Mouse (Mus musculus): ENCODE measurements at regions not wholly inside any gene's neighbourhood (a gene's known extent, or its start where the extent isn't known, plus 50 kb on each side); places are given as distances from the start of the nearest gene placed in this dataset.

GRCm38 (mm10) chr15:102819181-102819580 lies 97.2 kb upstream of the Calcoco1 start:
- TF ChIP-seq TCF3 (IDR thresholded peaks at IDR 0.05; ENCODE audit: insufficient read length, low read depth) (no peak), POLR2A (IDR thresholded peaks at IDR 0.05; ENCODE audit: insufficient read length, low read depth) (no peak), SRF (IDR thresholded peaks at IDR 0.05; ENCODE audit: control insufficient read depth, insufficient read length, low read depth) (no peak), TCF12 (IDR thresholded peaks at IDR 0.05; ENCODE audit: insufficient read depth, poor library complexity, severe bottlenecking) (no peak), E2F4 (IDR thresholded peaks at IDR 0.05; ENCODE audit: insufficient read depth) (no peak), CEBPB (IDR thresholded peaks at IDR 0.05; ENCODE audit: insufficient read depth, poor library complexity, severe bottlenecking) (no peak), MYOG (IDR thresholded peaks at IDR 0.05; ENCODE audit: control insufficient read depth in 1 of 3, insufficient read depth in 1 of 3, insufficient read length in 2 of 3, low read depth in 2 of 3) (no peak), USF1 (IDR thresholded peaks at IDR 0.05; ENCODE audit: low read depth) (no peak), POLR2AphosphoS2 (IDR thresholded peaks at IDR 0.05; ENCODE audit: insufficient read length, low read depth) (no peak), MYOD1 (IDR thresholded peaks at IDR 0.05; ENCODE audit: control insufficient read depth in 1 of 3, insufficient read length in 2 of 3, low read depth in 2 of 3) (no peak)
- H3K36me3 ChIP-seq (ENCODE audit: control insufficient read depth, insufficient read depth): no peaks in the 10 kb centered on the region
- H3K27me3 ChIP-seq (ENCODE audit: control insufficient read depth, insufficient read depth, insufficient read length): no peaks in the 10 kb centered on the region
- H3K4me2 ChIP-seq (ENCODE audit: low read depth): no peak overlapping the region
- H3K4me3 ChIP-seq: no peak overlapping the region
- no peak overlapping the region for H3ac ChIP-seq (ENCODE audit: control insufficient read depth, insufficient read length)
- no peaks in the 10 kb centered on the region for H3K79me2 ChIP-seq (ENCODE audit: control insufficient read depth, insufficient read depth)

DNA sequence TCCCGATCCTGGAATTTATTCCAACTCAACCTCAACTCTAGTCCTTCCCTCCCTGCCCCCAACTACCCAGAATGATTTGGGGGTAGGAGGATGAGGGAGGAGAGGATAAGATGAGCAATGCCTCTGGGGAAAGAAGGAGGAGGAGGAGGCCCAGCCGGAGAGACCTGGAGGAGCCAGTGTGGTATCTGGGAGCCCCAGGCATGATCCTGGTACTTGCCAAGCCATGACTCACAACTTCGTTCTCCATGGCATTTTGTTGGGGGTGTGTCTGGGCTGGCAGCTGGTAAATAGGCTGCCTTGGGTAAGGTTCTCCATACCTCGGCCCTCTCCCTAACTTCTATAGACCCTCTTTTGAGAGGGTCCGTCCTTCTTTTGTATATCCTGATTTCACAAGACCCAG lies 81.2 kb upstream of the Hoxc13 start:
- Histone ChIP-seq H3K79me2 (ENCODE audit: control insufficient read depth, insufficient read depth) (no peaks in the 10 kb centered on the region), H3K27me3 (ENCODE audit: control insufficient read depth, insufficient read depth, insufficient read length) (no peaks in the 10 kb centered on the region)

GRCm38 (mm10) chr15:102862374-102862773 lies 58.5 kb upstream of the Hoxc13 start:
- Histone ChIP-seq H3K27me3 (ENCODE audit: control insufficient read depth, insufficient read depth, insufficient read length) (no peaks in the 10 kb centered on the region), H3K4me2 (ENCODE audit: low read depth) (no peak overlapping the region), H3K79me2 (ENCODE audit: control insufficient read depth, insufficient read depth) (no peaks in the 10 kb centered on the region), H3K36me3 (ENCODE audit: control insufficient read depth, insufficient read depth) (no peaks in the 10 kb centered on the region), H3K4me3 (no peak overlapping the region), H3ac (ENCODE audit: control insufficient read depth, insufficient read length) (no peak overlapping the region)
- TF ChIP-seq CEBPB (IDR thresholded peaks at IDR 0.05; ENCODE audit: insufficient read depth, poor library complexity, severe bottlenecking): no peak

More for the DNA sequence above, 81.2 kb upstream of the Hoxc13 start:
- Histone ChIP-seq H3K36me3 (ENCODE audit: control insufficient read depth, insufficient read depth) (no peaks in the 10 kb centered on the region), H3K4me3 (no peak overlapping the region), H3K4me2 (ENCODE audit: low read depth) (peak overlapping the region; percentile 52), H3ac (ENCODE audit: control insufficient read depth, insufficient read length) (no peak overlapping the region)
- TF ChIP-seq POLR2A (IDR thresholded peaks at IDR 0.05; ENCODE audit: insufficient read length, low read depth) (no peak), TCF12 (IDR thresholded peaks at IDR 0.05; ENCODE audit: insufficient read depth, poor library complexity, severe bottlenecking) (no peak), CEBPB (IDR thresholded peaks at IDR 0.05; ENCODE audit: insufficient read depth, poor library complexity, severe bottlenecking) (no peak), TCF3 (IDR thresholded peaks at IDR 0.05; ENCODE audit: insufficient read length, low read depth) (no peak), E2F4 (IDR thresholded peaks at IDR 0.05; ENCODE audit: insufficient read depth) (no peak), REST (IDR thresholded peaks at IDR 0.05; ENCODE audit: insufficient read depth, insufficient read length) (no peak), MAX (IDR thresholded peaks at IDR 0.05; ENCODE audit: low read depth) (no peak), POLR2AphosphoS2 (IDR thresholded peaks at IDR 0.05; ENCODE audit: insufficient read length, low read depth) (no peak), MYOD1 (IDR thresholded peaks at IDR 0.05; ENCODE audit: control insufficient read depth in 1 of 3, insufficient read length in 2 of 3, low read depth in 2 of 3) (peak in 2 of 3 experiments; percentile 69 to 79), USF1 (IDR thresholded peaks at IDR 0.05; ENCODE audit: low read depth) (no peak), MYOG (IDR thresholded peaks at IDR 0.05; ENCODE audit: control insufficient read depth in 1 of 3, insufficient read depth in 1 of 3, insufficient read length in 2 of 3, low read depth in 2 of 3) (peak in 2 of 3 experiments; percentile 36 to 87), SRF (IDR thresholded peaks at IDR 0.05; ENCODE audit: control insufficient read depth, insufficient read length, low read depth) (no peak)

- H3ac ChIP-seq (ENCODE audit: control insufficient read depth, insufficient read length): no peak overlapping the region
- H3K36me3 ChIP-seq (ENCODE audit: control insufficient read depth, insufficient read depth): no peaks in the 10 kb centered on the region
- no peaks in the 10 kb centered on the region for H3K79me2 ChIP-seq (ENCODE audit: control insufficient read depth, insufficient read depth)
- H3K4me3 ChIP-seq: no peak overlapping the region
- H3K27me3 ChIP-seq (ENCODE audit: control insufficient read depth, insufficient read depth, insufficient read length): no peaks in the 10 kb centered on the region
- no peak overlapping the region for H3K4me2 ChIP-seq (ENCODE audit: low read depth)
- TF ChIP-seq MAX (IDR thresholded peaks at IDR 0.05; ENCODE audit: low read depth) (no peak), TCF3 (IDR thresholded peaks at IDR 0.05; ENCODE audit: insufficient read length, low read depth) (no peak), E2F4 (IDR thresholded peaks at IDR 0.05; ENCODE audit: insufficient read depth) (no peak), USF1 (IDR thresholded peaks at IDR 0.05; ENCODE audit: low read depth) (no peak), CEBPB (IDR thresholded peaks at IDR 0.05; ENCODE audit: insufficient read depth, poor library complexity, severe bottlenecking) (no peak), POLR2AphosphoS2 (IDR thresholded peaks at IDR 0.05; ENCODE audit: insufficient read length, low read depth) (no peak), TCF12 (IDR thresholded peaks at IDR 0.05; ENCODE audit: insufficient read depth, poor library complexity, severe bottlenecking) (no peak), REST (IDR thresholded peaks at IDR 0.05; ENCODE audit: insufficient read depth, insufficient read length) (no peak), MYOD1 (IDR thresholded peaks at IDR 0.05; ENCODE audit: control insufficient read depth in 1 of 3, insufficient read length in 2 of 3, low read depth in 2 of 3) (no peak), SRF (IDR thresholded peaks at IDR 0.05; ENCODE audit: control insufficient read depth, insufficient read length, low read depth) (no peak), MYOG (IDR thresholded peaks at IDR 0.05; ENCODE audit: control insufficient read depth in 1 of 3, insufficient read depth in 1 of 3, insufficient read length in 2 of 3, low read depth in 2 of 3) (no peak), POLR2A (IDR thresholded peaks at IDR 0.05; ENCODE audit: insufficient read length, low read depth) (no peak)
Observed at GRCm38 (mm10) chr15:102866788-102867187, 54.1 kb upstream of the Hoxc13 start.
